Mouse (Mus musculus) midbrain, postnatal 0 days (tissue): Measurements from ENCODE around the gene Stradb. TPM values are rescaled to one million over a fixed set of nuclear protein-coding genes. Genes with fewer than 3 reads are reported as not detected.

Experiments used
- ATAC-seq: fragments of 200-750 bp; cut with Nextera tagmentation; 2 replicates; pipeline ENCODE4 v1.8.0; 2017; ENCODE audit warnings: moderate number of reproducible peaks, mild to moderate bottlenecking, moderate TSS enrichment, moderate library complexity; ENCODE audit not compliant: low FRiP score
- DNase-seq: peaks from one replicate; pipeline ENCODE4 v3.0.0-alpha.2; 2015; ENCODE audit warnings: low spot score
- H3K27ac ChIP-seq: fragments of 300-500 bp; sonication (generic); 2 replicates; pipeline ENCODE4 v1.5.1; 2014; ENCODE audit warnings: low read depth, mild to moderate bottlenecking, low read length, mixed read lengths
- H3K27me3 ChIP-seq: fragments of 300-500 bp; sonication (generic); 2 replicates; pipeline ENCODE4 v1.6.1; 2014; ENCODE audit warnings: low read length, control low read depth, mixed read lengths; ENCODE audit not compliant: insufficient read depth
- H3K36me3 ChIP-seq: fragments of 300-500 bp; sonication (generic); 2 replicates; pipeline ENCODE4 v1.6.1; 2014; ENCODE audit warnings: low read length, control low read depth, mixed read lengths; ENCODE audit not compliant: insufficient read depth
- H3K4me1 ChIP-seq: fragments of 300-500 bp; sonication (generic); 2 replicates; pipeline ENCODE4 v1.6.1; 2014; ENCODE audit warnings: mild to moderate bottlenecking, control low read depth, antibody characterized with exemption, low read length, mixed read lengths; ENCODE audit not compliant: insufficient read depth
- H3K4me2 ChIP-seq: fragments of 300-500 bp; sonication (generic); 2 replicates; pipeline ENCODE4 v1.6.1; 2014; ENCODE audit warnings: low read depth, mild to moderate bottlenecking, low read length, mixed read lengths; ENCODE audit not compliant: poor library complexity, severe bottlenecking
- H3K4me3 ChIP-seq: fragments of 300-500 bp; sonication (generic); 2 replicates; pipeline ENCODE4 v1.5.1; 2014; ENCODE audit warnings: low read depth, mild to moderate bottlenecking, low read length, moderate library complexity
- H3K9ac ChIP-seq: fragments of 300-500 bp; sonication (generic); replicated peaks from 2 replicates; pipeline ENCODE4 v1.6.1; 2014; ENCODE audit warnings: mild to moderate bottlenecking, low read length, moderate library complexity, mixed read lengths; ENCODE audit not compliant: poor library complexity, severe bottlenecking
- H3K9me3 ChIP-seq: fragments of 300-500 bp; sonication (generic); 2 replicates; pipeline ENCODE4 v1.6.1; 2016; ENCODE audit warnings: low read length, control low read depth
- CTCF ChIP-seq: IDR thresholded peaks from 2 replicates; pipeline ENCODE4 v1.5.1; 2016; ENCODE audit warnings: antibody characterized with exemption, mild to moderate bottlenecking
- WGBS: fragments of 180-500 bp; shearing (Covaris S2); extraction: QIAGEN DNeasy Blood & Tissue Kit; methylation state at CpG from one replicate; pipeline ENCODE4 v1.1.7; 2014; 5-methylcytosine and 5-hydroxymethylcytosine counted together
- polyA plus RNA-seq: library from polyadenylated mRNA; unstranded; fragments of >200 nt; fragmentation: Nextera tagmentation; extraction: Ambion mirVana; gene quantifications from 2 replicates; pipeline ENCODE4 v1.2.1, GENCODE M21; 2015
- total RNA-seq: library from RNA; depleted of rRNA; stranded (reverse); fragments of >200 nt; gene quantifications from 2 replicates; pipeline ENCODE4 v1.2.3, GENCODE M21; 2014

The Stradb gene
- total and polyA plus RNA-seq, 2 experiments from 2014 or later = 53.3 to 108 TPM

DNA sequence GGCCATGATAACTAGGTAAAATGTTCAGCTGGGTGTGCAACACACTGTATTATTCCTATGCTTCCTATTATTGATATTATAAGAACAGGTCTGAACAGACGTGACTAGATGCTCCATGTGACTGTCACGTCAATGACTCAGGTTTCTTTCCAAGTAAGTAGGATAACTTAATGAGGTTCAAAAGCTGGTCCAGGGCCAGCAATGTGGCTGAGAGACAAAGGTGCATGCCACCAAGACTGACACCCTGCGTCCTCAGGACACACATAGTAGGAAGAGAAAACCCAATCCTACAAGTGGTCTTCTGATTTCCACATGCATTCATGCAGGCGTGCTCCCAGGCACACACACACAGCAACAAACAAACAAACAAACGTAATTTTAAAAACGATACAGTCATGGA is 2.2 kb upstream of the Stradb start:
- Histone ChIP-seq H3K9ac (no peak overlapping the region), H3K9me3 (no peaks in the 10 kb centered on the region), H3K4me1 (peaks cover 11% of the 10 kb centered on the region; the same call in 1 of the 2 replicates), H3K4me3 (no peak overlapping the region), H3K36me3 (no peaks in the 10 kb centered on the region), H3K27ac (no peak overlapping the region), H3K27me3 (no peaks in the 10 kb centered on the region), H3K4me2 (no peak overlapping the region; the same call in 1 of the 2 replicates)
- WGBS = 88% methylated on average over 6 of the region's 6 CpGs
- no peak for TF ChIP-seq CTCF
- ATAC-seq (no peak), DNase-seq (no peak)

- no peaks in the 10 kb centered on the region for H3K27me3 ChIP-seq
- H3K9ac ChIP-seq = peak overlapping the region; percentile 92
- H3K4me2 ChIP-seq = peak overlapping the region; percentile 68
- DNase-seq (peak; percentile 71), ATAC-seq (no peak; the same call in 1 of the 2 replicates)
- H3K27ac ChIP-seq = peak overlapping the region; percentile 83
- under 1% methylated on average over 28 of the region's 28 CpGs for WGBS
- peaks cover 11% of the 10 kb centered on the region; the same call in 1 of the 2 replicates for H3K4me1 ChIP-seq
- H3K9me3 ChIP-seq = no peaks in the 10 kb centered on the region
- H3K36me3 ChIP-seq = peaks cover 5% of the 10 kb centered on the region; the same call in 1 of the 2 replicates
- H3K4me3 ChIP-seq = peak overlapping the region; percentile 94
- TF ChIP-seq CTCF = no peak
Measured at GRCm38 (mm10) chr1:58972851-58973365, 414 bp upstream of the Stradb start.

DNA sequence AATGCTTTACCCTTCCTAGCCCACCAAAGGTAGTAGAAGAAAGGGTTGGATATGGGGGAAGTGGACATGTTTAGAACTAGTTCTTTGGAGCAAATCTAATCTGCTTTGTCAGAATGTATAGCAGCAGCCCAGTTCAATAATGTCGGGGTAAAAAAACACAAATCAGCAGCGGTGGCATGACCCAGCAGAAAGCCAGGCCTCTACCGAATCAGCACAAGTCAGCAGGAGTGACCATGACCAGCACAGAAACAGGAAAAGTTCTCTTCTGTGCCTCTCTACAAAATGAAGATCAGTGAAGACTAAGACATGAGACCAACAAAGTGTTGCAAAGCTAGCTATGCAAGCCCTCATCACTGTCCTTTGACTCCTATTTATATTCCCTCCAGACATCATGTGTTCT is 9.0 kb downstream of the Stradb start:
- no peaks in the 10 kb centered on the region for H3K27me3 ChIP-seq
- H3K4me1 ChIP-seq = no peaks in the 10 kb centered on the region
- peaks cover 32% of the 10 kb centered on the region for H3K36me3 ChIP-seq
- H3K9ac ChIP-seq = no peak overlapping the region
- DNase-seq = no peak
- TF ChIP-seq CTCF = no peak
- ATAC-seq = no peak
- H3K4me2 ChIP-seq = no peak overlapping the region
- H3K4me3 ChIP-seq = no peak overlapping the region
- WGBS = 85% methylated on average over 3 of the region's 3 CpGs
- no peaks in the 10 kb centered on the region for H3K9me3 ChIP-seq
- H3K27ac ChIP-seq = no peak overlapping the region

GRCm38 (mm10) chr1:58984586-58984985 is 11.3 kb downstream of the Stradb start:
- TF ChIP-seq CTCF = no peak
- no peaks in the 10 kb centered on the region for H3K9me3 ChIP-seq
- no peak overlapping the region for H3K4me2 ChIP-seq
- DNase-seq (no peak), ATAC-seq (no peak)
- peaks cover 30% of the 10 kb centered on the region; the same call in 1 of the 2 replicates for H3K36me3 ChIP-seq
- no peak overlapping the region for H3K9ac ChIP-seq
- 86% methylated on average over 5 of the region's 5 CpGs for WGBS
- no peak overlapping the region for H3K27ac ChIP-seq
- H3K4me3 ChIP-seq = no peak overlapping the region
- no peaks in the 10 kb centered on the region for H3K4me1 ChIP-seq
- no peaks in the 10 kb centered on the region for H3K27me3 ChIP-seq

DNA sequence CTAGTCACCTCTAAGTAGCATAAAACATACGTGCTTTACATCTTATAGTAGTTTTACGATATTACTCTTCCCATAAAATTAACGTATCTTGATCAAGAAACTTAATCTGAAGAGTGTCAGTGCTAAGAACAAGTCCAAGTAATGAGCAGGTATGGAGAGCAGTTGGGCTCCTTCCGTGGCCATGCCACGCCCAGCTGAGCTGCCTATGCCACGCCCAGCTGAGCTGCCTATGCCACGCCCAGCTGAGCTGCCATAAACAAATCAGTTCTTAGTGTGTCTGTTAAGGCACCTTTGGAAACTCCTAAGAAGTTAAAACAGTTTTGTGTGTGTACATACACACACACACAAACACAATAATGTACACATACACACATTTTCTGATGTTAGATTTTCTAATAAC is 19.8 kb downstream of the Stradb start:
- no peaks in the 10 kb centered on the region for H3K27me3 ChIP-seq

DNA sequence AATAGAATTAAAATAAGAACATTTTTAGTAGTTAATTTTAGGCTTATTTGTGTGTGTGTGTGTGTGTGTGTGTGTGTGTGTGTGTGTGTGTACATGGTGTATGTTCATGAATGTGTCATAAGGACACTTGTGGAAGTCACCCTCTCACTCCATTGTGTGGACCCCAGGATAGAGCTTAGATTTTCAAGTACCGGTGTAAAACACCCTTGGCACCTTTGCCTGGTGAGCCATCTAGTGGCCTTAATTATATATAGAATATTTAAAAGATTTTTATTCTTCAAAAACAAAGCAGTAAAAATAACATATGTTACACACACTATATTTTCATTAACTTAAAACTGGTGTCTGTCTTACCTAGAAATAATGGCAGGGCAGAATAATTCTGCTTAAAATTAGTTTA is 20.4 kb downstream of the Stradb start:
- Histone ChIP-seq H3K9me3 (no peaks in the 10 kb centered on the region), H3K4me1 (no peaks in the 10 kb centered on the region), H3K36me3 (peaks cover 32% of the 10 kb centered on the region), H3K27me3 (no peaks in the 10 kb centered on the region), H3K4me2 (no peak overlapping the region), H3K9ac (no peak overlapping the region), H3K27ac (no peak overlapping the region), H3K4me3 (no peak overlapping the region)
- peak; percentile 44 for DNase-seq
- peak; percentile 64 for TF ChIP-seq CTCF
- 11% methylated on average over 1 of the region's 1 CpGs for WGBS
- no peak for ATAC-seq

More for the DNA sequence above, 19.8 kb downstream of the Stradb start:
- DNase-seq = no peak
- no peak for ATAC-seq
- Histone ChIP-seq H3K9me3 (no peaks in the 10 kb centered on the region), H3K4me2 (no peak overlapping the region), H3K9ac (no peak overlapping the region), H3K4me1 (no peaks in the 10 kb centered on the region), H3K36me3 (peaks cover 32% of the 10 kb centered on the region), H3K27ac (no peak overlapping the region), H3K4me3 (no peak overlapping the region)
- no peak for TF ChIP-seq CTCF
- 94% methylated on average over 7 of the region's 7 CpGs for WGBS
